Mouse (Mus musculus): ENCODE data around the gene Gm1110. TPM values are rescaled to one million over a fixed set of nuclear protein-coding genes. Genes with fewer than 3 reads are reported as not detected.
"Not testable (repeated sequence)": the region's sequence is repeated elsewhere in the genome, so short reads cannot be mapped to it uniquely, and the experiment has no call there.

The Gm1110 gene
- total RNA-seq (2014; fragmentation: Nextera tagmentation) (1.3 TPM in 1 of 2 replicates, not detected in the other), total RNA-seq (2017) (not detected in 2 replicates)

GRCm38 (mm10) chr9:26922909-26923526 lies at the start of gene Gm1110:
Gene Gm1110, minus strand, starts transcription at chr9:26923111.
- ATAC-seq (replicated peaks; ENCODE audit: poor library complexity, severe bottlenecking) = peak; percentile 84

- ATAC-seq (replicated peaks; ENCODE audit: poor library complexity, severe bottlenecking) = no peak
These were observed 24.9 kb upstream of the Gm1110 start for GRCm38 (mm10) chr9:26947790-26948189.

- ATAC-seq (replicated peaks; ENCODE audit: poor library complexity, severe bottlenecking) = no peak
These were observed 1.2 kb upstream of the Gm1110 start for GRCm38 (mm10) chr9:26924146-26924545.

GRCm38 (mm10) chr9:26919778-26920177 lies 3.1 kb downstream of the Gm1110 start:
- no peak for ATAC-seq (replicated peaks; ENCODE audit: poor library complexity, severe bottlenecking)

- ATAC-seq (replicated peaks; ENCODE audit: poor library complexity, severe bottlenecking) = no peak
These were observed 9.8 kb downstream of the Gm1110 start for GRCm38 (mm10) chr9:26913150-26913549.

GRCm38 (mm10) chr9:26911251-26911650 lies 11.7 kb downstream of the Gm1110 start:
- ATAC-seq (replicated peaks; ENCODE audit: poor library complexity, severe bottlenecking) = no peak

GRCm38 (mm10) chr9:26869856-26870255 lies 53.1 kb downstream of the Gm1110 start:
- ATAC-seq (replicated peaks; ENCODE audit: poor library complexity, severe bottlenecking) = not testable (repeated sequence)

- ATAC-seq (replicated peaks; ENCODE audit: poor library complexity, severe bottlenecking) = no peak
These were observed 62.2 kb downstream of the Gm1110 start, which contains the start of gene Glb1l3 for GRCm38 (mm10) chr9:26860751-26861150. Gene Glb1l3, minus strand, starts transcription at chr9:26860890.

- no peak for ATAC-seq (replicated peaks; ENCODE audit: poor library complexity, severe bottlenecking)
These were observed 91.8 kb downstream of the Gm1110 start for GRCm38 (mm10) chr9:26831089-26831488.

Other genes starting within 250 kb of the Gm1110 start
- gene B3gat1, start 189.4 kb downstream of the Gm1110 start, total RNA-seq (2014; fragmentation: Nextera tagmentation) = not detected in 2 replicates
- not detected in 2 replicates for gene B3gat1, start 189.4 kb downstream of the Gm1110 start, total RNA-seq (2017)
- gene Glb1l2, start 116.6 kb downstream of the Gm1110 start, total RNA-seq (2014; fragmentation: Nextera tagmentation) = 1.2 TPM in 1 of 2 replicates, not detected in the other
- 0.21 and 1.4 TPM in 2 replicates for gene Glb1l2, start 116.6 kb downstream of the Gm1110 start, total RNA-seq (2017)
- gene Glb1l3, start 62.2 kb downstream of the Gm1110 start, total RNA-seq (2014; fragmentation: Nextera tagmentation) = not detected in 2 replicates
- gene Glb1l3, start 62.2 kb downstream of the Gm1110 start, total RNA-seq (2017) = not detected in 2 replicates
- 33.0 and 46.8 TPM in 2 replicates for gene Acad8, start 76.5 kb upstream of the Gm1110 start, total RNA-seq (2014; fragmentation: Nextera tagmentation)
- gene Acad8, start 76.5 kb upstream of the Gm1110 start, total RNA-seq (2017) = 15.0 and 20.1 TPM in 2 replicates
- gene Thyn1, start 76.6 kb upstream of the Gm1110 start, total RNA-seq (2014; fragmentation: Nextera tagmentation) = 154 and 179 TPM in 2 replicates
- gene Thyn1, start 76.6 kb upstream of the Gm1110 start, total RNA-seq (2017) = 108 and 144 TPM in 2 replicates
- gene Vps26b, start 107.0 kb upstream of the Gm1110 start, total RNA-seq (2014; fragmentation: Nextera tagmentation) = 35.9 and 47.6 TPM in 2 replicates
- gene Vps26b, start 107.0 kb upstream of the Gm1110 start, total RNA-seq (2017) = 37.3 and 37.9 TPM in 2 replicates
- gene Ncapd3, start 107.1 kb upstream of the Gm1110 start, total RNA-seq (2014; fragmentation: Nextera tagmentation) = 56.6 and 57.9 TPM in 2 replicates
- gene Ncapd3, start 107.1 kb upstream of the Gm1110 start, total RNA-seq (2017) = 45.1 and 49.9 TPM in 2 replicates
- gene Jam3, start 232.3 kb upstream of the Gm1110 start, total RNA-seq (2014; fragmentation: Nextera tagmentation) = not detected in 2 replicates
- gene Jam3, start 232.3 kb upstream of the Gm1110 start, total RNA-seq (2017) = 0.22 and 0.26 TPM in 2 replicates

Data from granulocyte monocyte progenitor cell, adult 5-6 weeks (primary cell).